Mouse (Mus musculus) embryonic facial prominence, embryonic 15.5 days (tissue): ENCODE measurements around the gene Nek6. TPM values are rescaled to one million over a fixed set of nuclear protein-coding genes. Genes with fewer than 3 reads are reported as not detected.

Experiments used
- ATAC-seq: fragments of 200-750 bp; cut with Nextera tagmentation; 2 replicates; pipeline ENCODE4 v1.8.0; 2017; ENCODE audit warnings: low read depth, moderate TSS enrichment; ENCODE audit not compliant: insufficient number of reproducible peaks, low FRiP score, low TSS enrichment
- H3K27ac ChIP-seq: fragments of 300-500 bp; sonication (generic); replicated peaks from 2 replicates; pipeline ENCODE4 v1.5.1; 2015; ENCODE audit warnings: mild to moderate bottlenecking, inconsistent platforms
- H3K27me3 ChIP-seq: fragments of 300-500 bp; sonication (generic); 2 replicates; pipeline ENCODE4 v1.6.1; 2015; ENCODE audit warnings: inconsistent platforms
- H3K36me3 ChIP-seq: fragments of 300-500 bp; sonication (generic); 2 replicates; pipeline ENCODE4 v1.6.1; 2015; ENCODE audit warnings: mild to moderate bottlenecking, inconsistent platforms
- H3K4me1 ChIP-seq: fragments of 300-500 bp; sonication (generic); 2 replicates; pipeline ENCODE4 v1.6.1; 2015; ENCODE audit warnings: inconsistent platforms
- H3K4me2 ChIP-seq: fragments of 300-500 bp; sonication (generic); replicated peaks from 2 replicates; pipeline ENCODE4 v1.6.1; 2015; ENCODE audit warnings: mild to moderate bottlenecking, inconsistent platforms
- H3K4me3 ChIP-seq: fragments of 300-500 bp; sonication (generic); replicated peaks from 2 replicates; pipeline ENCODE4 v1.5.1; 2015; ENCODE audit warnings: mild to moderate bottlenecking, inconsistent platforms
- H3K9ac ChIP-seq: fragments of 300-500 bp; sonication (generic); 2 replicates; pipeline ENCODE4 v1.6.1; 2015; ENCODE audit warnings: inconsistent platforms
- H3K9me3 ChIP-seq: fragments of 300-500 bp; sonication (generic); replicated peaks from 2 replicates; pipeline ENCODE4 v1.6.1; 2016; ENCODE audit warnings: inconsistent platforms
- WGBS: fragments of 180-500 bp; shearing (Covaris S2); methylation state at CpG from one replicate; pipeline ENCODE4 v1.1.7; 2015; 5-methylcytosine and 5-hydroxymethylcytosine counted together
- polyA plus RNA-seq: library from polyadenylated mRNA; unstranded; fragments of >200 nt; fragmentation: Nextera tagmentation; extraction: Ambion mirVana; gene quantifications from 2 replicates; pipeline ENCODE4 v1.2.1, GENCODE M21; 2015

Nek6 gene
- polyA plus RNA-seq, 1 experiment from 2014 or later, result 92.8 TPM

- ATAC-seq, result no peak
- WGBS, result 86% methylated on average over 7 of the region's 7 CpGs
- Histone ChIP-seq H3K9ac (no peak overlapping the region), H3K27ac (no peak overlapping the region), H3K9me3 (no peaks in the 10 kb centered on the region), H3K4me3 (no peak overlapping the region), H3K4me2 (no peak overlapping the region), H3K36me3 (no peaks in the 10 kb centered on the region), H3K27me3 (no peaks in the 10 kb centered on the region), H3K4me1 (peaks cover 8% of the 10 kb centered on the region; the same call in 1 of the 2 replicates)
These were observed 28.3 kb upstream of the Nek6 start for GRCm38 (mm10) chr2:38483058-38483704.

- Histone ChIP-seq H3K4me3 (no peak overlapping the region), H3K27me3 (no peaks in the 10 kb centered on the region), H3K36me3 (no peaks in the 10 kb centered on the region), H3K9me3 (no peaks in the 10 kb centered on the region), H3K4me2 (no peak overlapping the region), H3K27ac (no peak overlapping the region), H3K9ac (no peak overlapping the region), H3K4me1 (peaks cover 8% of the 10 kb centered on the region; the same call in 1 of the 2 replicates)
- 76% methylated on average over 11 of the region's 11 CpGs for WGBS
- no peak for ATAC-seq
These were observed 26.9 kb upstream of the Nek6 start for GRCm38 (mm10) chr2:38484556-38484955.

GRCm38 (mm10) chr2:38485409-38485808, 26.0 kb upstream of the Nek6 start:
- 79% methylated on average over 3 of the region's 3 CpGs for WGBS
- H3K9ac ChIP-seq, result no peak overlapping the region
- ATAC-seq, result no peak
- peaks cover 8% of the 10 kb centered on the region; the same call in 1 of the 2 replicates for H3K4me1 ChIP-seq
- no peak overlapping the region for H3K27ac ChIP-seq
- no peaks in the 10 kb centered on the region for H3K9me3 ChIP-seq
- H3K4me3 ChIP-seq, result no peak overlapping the region
- no peak overlapping the region for H3K4me2 ChIP-seq
- no peaks in the 10 kb centered on the region for H3K36me3 ChIP-seq
- H3K27me3 ChIP-seq, result no peaks in the 10 kb centered on the region

GRCm38 (mm10) chr2:38485957-38486931, 25.2 kb upstream of the Nek6 start:
- H3K4me2 ChIP-seq, result no peak overlapping the region
- H3K27ac ChIP-seq, result peak overlapping the region; percentile 36; the same call in 1 of the 2 replicates
- peaks cover 8% of the 10 kb centered on the region; the same call in 1 of the 2 replicates for H3K4me1 ChIP-seq
- 56% methylated on average over 6 of the region's 6 CpGs for WGBS
- no peak overlapping the region for H3K9ac ChIP-seq
- no peaks in the 10 kb centered on the region for H3K27me3 ChIP-seq
- H3K9me3 ChIP-seq, result no peaks in the 10 kb centered on the region
- ATAC-seq, result 0 out of 2 replicates have a peak, but pooled peaks have one; percentile 51
- H3K36me3 ChIP-seq, result no peaks in the 10 kb centered on the region
- no peak overlapping the region for H3K4me3 ChIP-seq

- Histone ChIP-seq H3K4me3 (no peak overlapping the region), H3K36me3 (no peaks in the 10 kb centered on the region)
These were observed 13.8 kb upstream of the Nek6 start for GRCm38 (mm10) chr2:38497594-38497993.

GRCm38 (mm10) chr2:38501606-38502005, 9.8 kb upstream of the Nek6 start:
- Histone ChIP-seq H3K9ac (no peak overlapping the region), H3K27me3 (no peaks in the 10 kb centered on the region), H3K4me1 (peaks cover 9% of the 10 kb centered on the region; the same call in 1 of the 2 replicates), H3K4me3 (no peak overlapping the region), H3K36me3 (no peaks in the 10 kb centered on the region), H3K27ac (no peak overlapping the region), H3K4me2 (no peak overlapping the region), H3K9me3 (no peaks in the 10 kb centered on the region)
- ATAC-seq, result no peak
- WGBS, result 14% methylated on average over 1 of the region's 1 CpGs

More at GRCm38 (mm10) chr2:38497594-38497993, 13.8 kb upstream of the Nek6 start:
- ATAC-seq, result no peak
- Histone ChIP-seq H3K27ac (no peak overlapping the region), H3K27me3 (no peaks in the 10 kb centered on the region), H3K9ac (no peak overlapping the region), H3K4me1 (0 out of 2 replicates have a peak, but pooled peaks cover 4% of the 10 kb centered on the region), H3K9me3 (no peaks in the 10 kb centered on the region), H3K4me2 (no peak overlapping the region)

- Histone ChIP-seq H3K9me3 (no peaks in the 10 kb centered on the region), H3K36me3 (no peaks in the 10 kb centered on the region), H3K4me1 (peaks cover 9% of the 10 kb centered on the region; the same call in 1 of the 2 replicates), H3K27me3 (no peaks in the 10 kb centered on the region), H3K4me3 (no peak overlapping the region), H3K27ac (no peak overlapping the region), H3K4me2 (no peak overlapping the region), H3K9ac (no peak overlapping the region)
- WGBS, result 60% methylated on average over 6 of the region's 6 CpGs
- no peak for ATAC-seq
These were observed 9.3 kb upstream of the Nek6 start for GRCm38 (mm10) chr2:38502123-38502522.

GRCm38 (mm10) chr2:38502747-38503146, 8.7 kb upstream of the Nek6 start:
- Histone ChIP-seq H3K4me1 (peaks cover 9% of the 10 kb centered on the region; the same call in 1 of the 2 replicates), H3K4me3 (no peak overlapping the region), H3K4me2 (no peak overlapping the region), H3K9ac (no peak overlapping the region), H3K27ac (no peak overlapping the region), H3K27me3 (no peaks in the 10 kb centered on the region), H3K36me3 (no peaks in the 10 kb centered on the region), H3K9me3 (no peaks in the 10 kb centered on the region)
- WGBS, result 93% methylated on average over 3 of the region's 3 CpGs
- no peak for ATAC-seq

- no peak for ATAC-seq
- Histone ChIP-seq H3K4me3 (no peak overlapping the region), H3K36me3 (no peaks in the 10 kb centered on the region), H3K9me3 (no peaks in the 10 kb centered on the region), H3K27ac (no peak overlapping the region), H3K4me2 (no peak overlapping the region), H3K9ac (no peak overlapping the region), H3K27me3 (no peaks in the 10 kb centered on the region), H3K4me1 (peaks cover 9% of the 10 kb centered on the region; the same call in 1 of the 2 replicates)
- WGBS, result 21% methylated on average over 6 of the region's 6 CpGs
These were observed 7.1 kb upstream of the Nek6 start for GRCm38 (mm10) chr2:38504311-38504710.

- no peak overlapping the region for H3K4me3 ChIP-seq
- no peak overlapping the region for H3K9ac ChIP-seq
- no peak overlapping the region for H3K4me2 ChIP-seq
- no peak overlapping the region for H3K27ac ChIP-seq
- no peaks in the 10 kb centered on the region for H3K9me3 ChIP-seq
- no peak for ATAC-seq
- no peaks in the 10 kb centered on the region for H3K27me3 ChIP-seq
- WGBS, result 100% methylated on average over 1 of the region's 1 CpGs
- H3K36me3 ChIP-seq, result no peaks in the 10 kb centered on the region
- H3K4me1 ChIP-seq, result peaks cover 5% of the 10 kb centered on the region; the same call in 1 of the 2 replicates
These were observed 4.3 kb upstream of the Nek6 start for GRCm38 (mm10) chr2:38507181-38507580.

- 77% methylated on average over 7 of the region's 7 CpGs for WGBS
- Histone ChIP-seq H3K4me1 (peaks cover 15% of the 10 kb centered on the region), H3K27me3 (no peaks in the 10 kb centered on the region), H3K4me3 (no peak overlapping the region), H3K9ac (no peak overlapping the region), H3K36me3 (no peaks in the 10 kb centered on the region), H3K4me2 (no peak overlapping the region), H3K9me3 (no peaks in the 10 kb centered on the region), H3K27ac (no peak overlapping the region)
- no peak for ATAC-seq
These were observed 2.3 kb upstream of the Nek6 start for GRCm38 (mm10) chr2:38509004-38509719.
